In the genomic region with DNA sequence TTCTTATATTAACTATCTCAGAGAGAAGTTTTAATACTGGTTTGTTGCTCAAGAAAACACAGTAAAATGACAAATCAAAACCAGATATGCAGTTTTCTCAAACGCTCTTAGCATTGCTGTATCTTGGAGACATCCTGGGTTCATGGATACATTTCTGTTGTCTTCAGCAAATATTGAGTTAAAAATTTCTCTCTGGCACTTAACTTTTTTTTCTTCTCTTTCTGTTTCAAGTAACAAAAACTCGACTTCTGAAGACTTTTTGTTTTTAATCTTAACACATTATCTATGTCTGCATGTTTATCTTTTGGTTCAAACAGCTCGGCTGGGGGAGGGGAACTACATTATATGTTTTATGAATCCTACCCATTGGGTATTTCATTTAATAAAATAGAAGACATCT, we compare ENCODE assay signal across 8 mouse cellular contexts. TPM values are rescaled to one million over a fixed set of nuclear protein-coding genes. Genes with fewer than 3 reads are reported as not detected.
DNase-seq lines count a peak whose midpoint lies in the region; ATAC-seq and TF ChIP-seq lines count a peak whose summit lies in the region.

No protein-coding gene starts in this region.

- peaks cover 6% of the 10 kb centered on the region; the same call in 1 of the 2 replicates for H3K36me3 ChIP-seq in heart, adult 2 months (ENCODE audit: control insufficient read depth, insufficient read depth, low read length)
- H3K36me3 ChIP-seq in thymus, adult 2 months (ENCODE audit: control insufficient read depth, insufficient read depth, low read length): no peaks in the 10 kb centered on the region
- H3K36me3 ChIP-seq in limb, embryonic 12.5 days: no peaks in the 10 kb centered on the region
- H3K36me3 ChIP-seq in stomach, embryonic 15.5 days: no peaks in the 10 kb centered on the region

- H3K4me3 ChIP-seq in heart, adult 2 months: peak overlapping the region; percentile 57
- no peak overlapping the region for H3K4me3 ChIP-seq in thymus, adult 2 months (ENCODE audit: control insufficient read depth, insufficient read depth, low read length)
- peak overlapping the region; percentile 69 for H3K4me3 ChIP-seq in limb, embryonic 12.5 days (replicated peaks)
- H3K4me3 ChIP-seq in stomach, embryonic 15.5 days (replicated peaks): no peak overlapping the region; the same call in 1 of the 2 replicates

- no peak overlapping the region for H3K9ac ChIP-seq in heart, adult 2 months (ENCODE audit: low read depth, low read length)
- no peak overlapping the region for H3K9ac ChIP-seq in limb, embryonic 12.5 days (replicated peaks)
- no peak overlapping the region for H3K9ac ChIP-seq in stomach, embryonic 15.5 days

- WGBS in heart, adult 2 months: 4% methylated on average over 3 of the region's 3 CpGs
- WGBS in thymus, adult 2 months: under 1% methylated on average over 3 of the region's 3 CpGs
- 7% methylated on average over 3 of the region's 3 CpGs for WGBS in limb, embryonic 12.5 days
- WGBS in stomach, embryonic 15.5 days: 8% methylated on average over 3 of the region's 3 CpGs

- TF ChIP-seq EP300 in heart, adult 2 months (IDR thresholded peaks at IDR 0.05; ENCODE audit: insufficient read depth, low read depth, low read length): no peak

- H3K9me3 ChIP-seq in limb, embryonic 12.5 days: no peaks in the 10 kb centered on the region
- no peaks in the 10 kb centered on the region for H3K9me3 ChIP-seq in stomach, embryonic 15.5 days

- H3K27me3 ChIP-seq in heart, adult 2 months (ENCODE audit: control insufficient read depth, insufficient read depth, low read length): no peaks in the 10 kb centered on the region
- no peaks in the 10 kb centered on the region for H3K27me3 ChIP-seq in thymus, adult 2 months (ENCODE audit: control insufficient read depth, insufficient read depth, low read length)
- H3K27me3 ChIP-seq in limb, embryonic 12.5 days: no peaks in the 10 kb centered on the region
- no peaks in the 10 kb centered on the region for H3K27me3 ChIP-seq in stomach, embryonic 15.5 days (replicated peaks)

- no peak for DNase-seq in heart, adult 2 months
- no peak for DNase-seq in heart, postnatal 10 days
- peak; percentile 27 for DNase-seq in thymus, postnatal 0 days (ENCODE audit: low spot score)
- no peak for DNase-seq in thymus, adult 2 months
- DNase-seq in frontal cortex, postnatal 25 days (ENCODE audit: low spot score in 2 of 2): no peak
- no peak for DNase-seq in testis, postnatal 10 days (ENCODE audit: low spot score)

- TF ChIP-seq CTCF in heart, adult 2 months (IDR thresholded peaks at IDR 0.05): no peak
- no peak for TF ChIP-seq CTCF in thymus, adult 2 months (IDR thresholded peaks at IDR 0.05; ENCODE audit: borderline replicate concordance, control insufficient read depth, extremely low read depth, insufficient read depth, low read length, poor library complexity)

- peaks cover 6% of the 10 kb centered on the region for H3K4me1 ChIP-seq in heart, adult 2 months (ENCODE audit: control insufficient read depth, insufficient read depth, low read length)
- peaks cover 5% of the 10 kb centered on the region for H3K4me1 ChIP-seq in thymus, adult 2 months (replicated peaks; ENCODE audit: control insufficient read depth, insufficient read depth, low read length)
- H3K4me1 ChIP-seq in limb, embryonic 12.5 days (replicated peaks): peaks cover 18% of the 10 kb centered on the region
- H3K4me1 ChIP-seq in stomach, embryonic 15.5 days: peaks cover 4% of the 10 kb centered on the region; the same call in 1 of the 2 replicates

- TF ChIP-seq POLR2A in heart, adult 2 months (IDR thresholded peaks at IDR 0.05; ENCODE audit: insufficient read depth, low read depth, low read length): no peak
- TF ChIP-seq POLR2A in thymus, adult 2 months (IDR thresholded peaks at IDR 0.05; ENCODE audit: control insufficient read depth, extremely low read depth, insufficient read depth, low read length, poor library complexity): no peak

- H3K79me2 ChIP-seq in heart, adult 2 months (replicated peaks; ENCODE audit: control insufficient read depth, insufficient read depth, low read length): no peaks in the 10 kb centered on the region

- intact Hi-C loops in heart, adult 2 months (cut with DNase I): loop anchor here (5.0 to 10.0 kb wide), 4 partner anchors 52 to 535 kb away; no protein-coding TSS in a partner anchor
- intact Hi-C loops in heart, postnatal 10 days (cut with DNase I): loop anchor here (2.0 to 5.0 kb wide), 4 partner anchors 92 to 537 kb away; no protein-coding TSS in a partner anchor

- peak overlapping the region; percentile 93 for H3K27ac ChIP-seq in heart, adult 2 months
- no peak overlapping the region for H3K27ac ChIP-seq in thymus, adult 2 months (ENCODE audit: control insufficient read depth, insufficient read depth, low read length)
- H3K27ac ChIP-seq in limb, embryonic 12.5 days: no peak overlapping the region
- H3K27ac ChIP-seq in stomach, embryonic 15.5 days: peak overlapping the region; percentile 93; the same call in 1 of the 2 replicates

- no peak for ATAC-seq in limb, embryonic 12.5 days (ENCODE audit: insufficient number of reproducible peaks, insufficient read depth, low FRiP score, low TSS enrichment, low read depth)
- no peak for ATAC-seq in stomach, embryonic 15.5 days (ENCODE audit: insufficient read depth, low FRiP score, low read depth)

- H3K4me2 ChIP-seq in limb, embryonic 12.5 days: peak overlapping the region; percentile 74
- peak overlapping the region; percentile 57 for H3K4me2 ChIP-seq in stomach, embryonic 15.5 days

RNA-seq across cellular contexts. Expression of gene Hivep1, which starts 1.7 kb away (rescaled TPM):
- 10 to 100 TPM; 22.1 to 23.2 TPM for total RNA-seq in heart, adult 2 months (2021)
- 16.8 and 21.1 TPM in 2 replicates for polyA plus RNA-seq in heart, adult 2 months (2012; rRNA removed)
- total RNA-seq in heart, postnatal 10 days (2021): 10 to 100 TPM; 24.2 to 24.3 TPM
- 8.3 and 12.2 TPM in 2 replicates for polyA plus RNA-seq in thymus, postnatal 0 days (2015; fragmentation: Nextera tagmentation; extraction: Ambion mirVana)
- 34.9 and 47.5 TPM in 2 replicates for polyA plus RNA-seq in thymus, adult 2 months (2012; rRNA removed)
- 12.9 and 13.2 TPM in 2 replicates for polyA plus RNA-seq in limb, embryonic 12.5 days (2016; fragmentation: Nextera tagmentation; extraction: Ambion mirVana)
- polyA plus RNA-seq in stomach, embryonic 15.5 days (2015; fragmentation: Nextera tagmentation; extraction: Ambion mirVana): 9.4 and 11.1 TPM in 2 replicates

Comparison
In these comparisons a context has a peak if more than half of its experiments do, and no peak if none do; other contexts are left out.
1. H3K27ac ChIP-seq: peak in heart, adult 2 months (single experiment) and stomach, embryonic 15.5 days (single experiment); none in thymus, adult 2 months (single experiment) and limb, embryonic 12.5 days (single experiment).
2. H3K4me3 ChIP-seq: peak in heart, adult 2 months (single experiment) and limb, embryonic 12.5 days (single experiment); none in thymus, adult 2 months (single experiment) and stomach, embryonic 15.5 days (single experiment).